Mouse (Mus musculus) cerebellum, postnatal 36 days (tissue): ENCODE measurements at regions not wholly inside any gene's neighbourhood (a gene's known extent, or its start where the extent isn't known, plus 50 kb on each side); places are given as distances from the start of the nearest gene placed in this dataset.

Experiments
- DNase-seq, 2 experiments: peaks; one replicate each; pipeline ENCODE4 v3.0.0; 2021 to 2022; ENCODE audit warnings: mixed read lengths in 2 of 2

DNA sequence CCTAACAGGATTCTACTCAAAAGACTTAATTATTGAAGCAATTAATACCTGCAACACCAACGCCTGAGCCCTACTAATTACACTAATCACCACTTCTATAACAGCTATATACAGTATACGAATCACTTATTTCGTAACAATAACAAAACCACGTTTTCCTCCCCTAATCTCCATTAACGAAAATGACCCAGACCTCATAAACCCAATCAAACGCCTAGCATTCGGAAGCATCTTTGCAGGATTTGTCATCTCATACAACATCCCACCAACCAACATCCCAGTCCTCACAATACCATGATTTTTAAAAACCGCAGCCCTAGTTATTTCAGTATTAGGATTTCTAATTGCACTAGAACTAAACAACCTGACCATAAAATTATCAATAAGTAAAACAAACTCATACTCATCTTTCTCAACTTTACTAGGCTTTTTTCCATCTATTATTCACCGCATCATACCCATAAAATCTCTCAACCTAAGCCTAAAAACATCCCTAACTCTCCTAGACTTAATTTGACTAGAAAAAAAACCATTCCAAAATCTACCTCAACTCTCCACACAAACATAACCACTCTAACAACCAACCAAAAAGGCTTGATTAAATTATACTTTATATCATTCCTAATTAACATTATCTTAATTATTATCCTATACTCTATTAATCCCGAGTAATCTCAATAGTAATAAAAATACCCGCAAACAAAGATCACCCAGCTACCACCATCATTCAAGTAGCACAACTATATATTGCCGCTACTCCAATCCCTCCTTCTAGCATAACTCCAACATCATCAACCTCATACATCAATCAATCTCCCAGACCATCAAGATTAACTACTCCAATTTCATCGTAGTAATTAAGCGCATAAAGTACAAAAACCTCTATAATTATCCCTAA, 830.9 kb upstream of the Tyrp1 start:
- peak in 1 of 2 experiments; percentile 26 for DNase-seq

- peak in 1 of 2 experiments; percentile 20 for DNase-seq
These were observed 830.1 kb upstream of the Tyrp1 start for GRCm38 (mm10) chr4:80003636-80004365.

GRCm38 (mm10) chr4:80004366-80004700, 829.6 kb upstream of the Tyrp1 start:
- no peak for DNase-seq

GRCm38 (mm10) chr4:80004788-80005187, 829.1 kb upstream of the Tyrp1 start:
- DNase-seq: no peak

- no peak for DNase-seq
These were observed 806.0 kb upstream of the Tyrp1 start for GRCm38 (mm10) chr4:80027876-80028275.

- DNase-seq: peak; percentile 9 to 21
These were observed 786.0 kb upstream of the Tyrp1 start for GRCm38 (mm10) chr4:80047956-80048355.
